Mouse (Mus musculus): ENCODE measurements at regions not wholly inside any gene's neighbourhood (a gene's known extent, or its start where the extent isn't known, plus 50 kb on each side); places are given as distances from the start of the nearest gene placed in this dataset.

- Histone ChIP-seq H3K4me3 (replicated peaks; ENCODE audit: low read depth, low read length) (0 out of 2 replicates have a peak overlapping the region, but pooled peaks have one; percentile 13), H3K4me1 (ENCODE audit: control insufficient read depth, insufficient read depth, low read length) (peaks cover 64% of the 10 kb centered on the region), H3K27ac (replicated peaks; ENCODE audit: low read depth, low read length) (peak overlapping the region; percentile 98), H3K9me3 (ENCODE audit: control insufficient read depth, low read length) (no peaks in the 10 kb centered on the region), H3K27me3 (ENCODE audit: control insufficient read depth, insufficient read depth, low read length) (no peaks in the 10 kb centered on the region), H3K9ac (replicated peaks; ENCODE audit: low read length) (peak overlapping the region; percentile 34; the same call in 1 of the 2 replicates), H3K36me3 (ENCODE audit: control insufficient read depth, insufficient read depth, low read length) (no peaks in the 10 kb centered on the region), H3K4me2 (ENCODE audit: low read length) (peak overlapping the region; percentile 45)
- ATAC-seq (ENCODE audit: low FRiP score, low TSS enrichment) (peak; percentile 15; the same call in 1 of the 2 replicates), DNase-seq (no peak)
- 5% methylated on average over 4 of the region's 4 CpGs for WGBS
Measured at GRCm38 (mm10) chr12:86823488-86823854, 61.1 kb downstream of the Irf2bpl start.

- no peak for ATAC-seq (ENCODE audit: low FRiP score, low TSS enrichment)
- Histone ChIP-seq H3K9ac (replicated peaks; ENCODE audit: low read length) (no peak overlapping the region; the same call in 1 of the 2 replicates), H3K4me2 (ENCODE audit: low read length) (no peak overlapping the region), H3K27me3 (ENCODE audit: control insufficient read depth, insufficient read depth, low read length) (no peaks in the 10 kb centered on the region), H3K9me3 (ENCODE audit: control insufficient read depth, low read length) (no peaks in the 10 kb centered on the region), H3K36me3 (ENCODE audit: control insufficient read depth, insufficient read depth, low read length) (no peaks in the 10 kb centered on the region), H3K4me3 (replicated peaks; ENCODE audit: low read depth, low read length) (no peak overlapping the region), H3K27ac (replicated peaks; ENCODE audit: low read depth, low read length) (peak overlapping the region; percentile 98), H3K4me1 (ENCODE audit: control insufficient read depth, insufficient read depth, low read length) (peaks cover 75% of the 10 kb centered on the region)
- WGBS, result 28% methylated on average over 6 of the region's 6 CpGs
- DNase-seq, result no peak
Measured at GRCm38 (mm10) chr12:86821183-86821582, 63.4 kb downstream of the Irf2bpl start.

- ATAC-seq (ENCODE audit: low FRiP score, low TSS enrichment), result no peak
Measured at GRCm38 (mm10) chr12:86819568-86819967, 65.0 kb downstream of the Irf2bpl start.

GRCm38 (mm10) chr12:86819163-86819562, 65.4 kb downstream of the Irf2bpl start:
- no peak overlapping the region for H3K4me3 ChIP-seq (replicated peaks; ENCODE audit: low read depth, low read length)
- ATAC-seq (ENCODE audit: low FRiP score, low TSS enrichment), result no peak
- H3K9me3 ChIP-seq (ENCODE audit: control insufficient read depth, low read length), result no peaks in the 10 kb centered on the region
- H3K27me3 ChIP-seq (ENCODE audit: control insufficient read depth, insufficient read depth, low read length), result no peaks in the 10 kb centered on the region
- peaks cover 74% of the 10 kb centered on the region for H3K4me1 ChIP-seq (ENCODE audit: control insufficient read depth, insufficient read depth, low read length)
- H3K4me2 ChIP-seq (ENCODE audit: low read length), result no peak overlapping the region
- H3K9ac ChIP-seq (replicated peaks; ENCODE audit: low read length), result no peak overlapping the region
- peak overlapping the region; percentile 94; the same call in 1 of the 2 replicates for H3K27ac ChIP-seq (replicated peaks; ENCODE audit: low read depth, low read length)
- no peak for DNase-seq
- 91% methylated on average over 5 of the region's 5 CpGs for WGBS
- H3K36me3 ChIP-seq (ENCODE audit: control insufficient read depth, insufficient read depth, low read length), result no peaks in the 10 kb centered on the region

More at GRCm38 (mm10) chr12:86819568-86819967, 65.0 kb downstream of the Irf2bpl start:
- DNase-seq, result no peak
- Histone ChIP-seq H3K4me3 (replicated peaks; ENCODE audit: low read depth, low read length) (no peak overlapping the region), H3K9me3 (ENCODE audit: control insufficient read depth, low read length) (no peaks in the 10 kb centered on the region), H3K4me1 (ENCODE audit: control insufficient read depth, insufficient read depth, low read length) (peaks cover 75% of the 10 kb centered on the region), H3K9ac (replicated peaks; ENCODE audit: low read length) (no peak overlapping the region), H3K36me3 (ENCODE audit: control insufficient read depth, insufficient read depth, low read length) (no peaks in the 10 kb centered on the region), H3K4me2 (ENCODE audit: low read length) (no peak overlapping the region), H3K27me3 (ENCODE audit: control insufficient read depth, insufficient read depth, low read length) (no peaks in the 10 kb centered on the region), H3K27ac (replicated peaks; ENCODE audit: low read depth, low read length) (no peak overlapping the region)
- WGBS, result 89% methylated on average over 6 of the region's 6 CpGs

GRCm38 (mm10) chr12:86818201-86818600, 66.4 kb downstream of the Irf2bpl start:
- no peak overlapping the region for H3K4me2 ChIP-seq (ENCODE audit: low read length)
- no peaks in the 10 kb centered on the region for H3K36me3 ChIP-seq (ENCODE audit: control insufficient read depth, insufficient read depth, low read length)
- no peaks in the 10 kb centered on the region for H3K9me3 ChIP-seq (ENCODE audit: control insufficient read depth, low read length)
- H3K9ac ChIP-seq (replicated peaks; ENCODE audit: low read length), result no peak overlapping the region
- peaks cover 67% of the 10 kb centered on the region for H3K4me1 ChIP-seq (ENCODE audit: control insufficient read depth, insufficient read depth, low read length)
- no peak for ATAC-seq (ENCODE audit: low FRiP score, low TSS enrichment)
- no peak overlapping the region for H3K4me3 ChIP-seq (replicated peaks; ENCODE audit: low read depth, low read length)
- H3K27ac ChIP-seq (replicated peaks; ENCODE audit: low read depth, low read length), result peak overlapping the region; percentile 94
- H3K27me3 ChIP-seq (ENCODE audit: control insufficient read depth, insufficient read depth, low read length), result no peaks in the 10 kb centered on the region
- WGBS, result 27% methylated on average over 2 of the region's 2 CpGs
- no peak for DNase-seq

GRCm38 (mm10) chr12:86816702-86817610, 67.6 kb downstream of the Irf2bpl start:
- H3K4me2 ChIP-seq (ENCODE audit: low read length), result peak overlapping the region; percentile 34
- peak overlapping the region; percentile 94 for H3K27ac ChIP-seq (replicated peaks; ENCODE audit: low read depth, low read length)
- no peaks in the 10 kb centered on the region for H3K27me3 ChIP-seq (ENCODE audit: control insufficient read depth, insufficient read depth, low read length)
- H3K9ac ChIP-seq (replicated peaks; ENCODE audit: low read length), result peak overlapping the region; percentile 34; the same call in 1 of the 2 replicates
- H3K9me3 ChIP-seq (ENCODE audit: control insufficient read depth, low read length), result no peaks in the 10 kb centered on the region
- H3K4me3 ChIP-seq (replicated peaks; ENCODE audit: low read depth, low read length), result no peak overlapping the region
- DNase-seq (no peak), ATAC-seq (ENCODE audit: low FRiP score, low TSS enrichment) (0 out of 2 replicates have a peak, but pooled peaks have one; percentile 12)
- 15% methylated on average over 11 of the region's 11 CpGs for WGBS
- peaks cover 67% of the 10 kb centered on the region for H3K4me1 ChIP-seq (ENCODE audit: control insufficient read depth, insufficient read depth, low read length)
- no peaks in the 10 kb centered on the region for H3K36me3 ChIP-seq (ENCODE audit: control insufficient read depth, insufficient read depth, low read length)

- Histone ChIP-seq H3K9ac (replicated peaks; ENCODE audit: low read length) (no peak overlapping the region), H3K27me3 (ENCODE audit: control insufficient read depth, insufficient read depth, low read length) (no peaks in the 10 kb centered on the region), H3K27ac (replicated peaks; ENCODE audit: low read depth, low read length) (peak overlapping the region; percentile 94), H3K4me3 (replicated peaks; ENCODE audit: low read depth, low read length) (no peak overlapping the region), H3K4me2 (ENCODE audit: low read length) (peak overlapping the region; percentile 34), H3K36me3 (ENCODE audit: control insufficient read depth, insufficient read depth, low read length) (no peaks in the 10 kb centered on the region), H3K4me1 (ENCODE audit: control insufficient read depth, insufficient read depth, low read length) (peaks cover 67% of the 10 kb centered on the region), H3K9me3 (ENCODE audit: control insufficient read depth, low read length) (no peaks in the 10 kb centered on the region)
- DNase-seq (peak; percentile 94), ATAC-seq (ENCODE audit: low FRiP score, low TSS enrichment) (peak; percentile 87)
- WGBS, result 3% methylated on average over 6 of the region's 6 CpGs
Measured at GRCm38 (mm10) chr12:86816171-86816701, 68.4 kb downstream of the Irf2bpl start.

- H3K4me3 ChIP-seq (replicated peaks; ENCODE audit: low read depth, low read length), result no peak overlapping the region
- peak overlapping the region; percentile 4; the same call in 1 of the 2 replicates for H3K4me2 ChIP-seq (ENCODE audit: low read length)
- no peaks in the 10 kb centered on the region for H3K9me3 ChIP-seq (ENCODE audit: control insufficient read depth, low read length)
- DNase-seq, result peak; percentile 94
- H3K27me3 ChIP-seq (ENCODE audit: control insufficient read depth, insufficient read depth, low read length), result no peaks in the 10 kb centered on the region
- 14% methylated on average over 7 of the region's 7 CpGs for WGBS
- peak; percentile 55 for ATAC-seq (ENCODE audit: low FRiP score, low TSS enrichment)
- peak overlapping the region; percentile 94 for H3K27ac ChIP-seq (replicated peaks; ENCODE audit: low read depth, low read length)
- no peaks in the 10 kb centered on the region for H3K36me3 ChIP-seq (ENCODE audit: control insufficient read depth, insufficient read depth, low read length)
- no peak overlapping the region for H3K9ac ChIP-seq (replicated peaks; ENCODE audit: low read length)
- peaks cover 76% of the 10 kb centered on the region for H3K4me1 ChIP-seq (ENCODE audit: control insufficient read depth, insufficient read depth, low read length)
Measured at GRCm38 (mm10) chr12:86814740-86815139, 69.9 kb downstream of the Irf2bpl start.

Measured in midbrain, embryonic 14.5 days (tissue).